Mouse (Mus musculus) CH12.LX (cell line): ENCODE data around the gene Vat1l.

Experiments
- CHD2 ChIP-seq: IDR thresholded peaks from 2 replicates; pipeline ENCODE4 v1.6.1; 2011; ENCODE audit warnings: low read length, improper control_type of control experiment
- CTCF ChIP-seq, 2 experiments: IDR thresholded peaks in 1 of 2; conservative IDR thresholded peaks in 1 of 2; 2 replicates each; pipeline ENCODE4 v1.5.1; 2011 to 2012; ENCODE audit warnings: low read depth in 2 of 2, low read length in 2 of 2, improper control_type of control experiment in 1 of 2, inconsistent platforms in 1 of 2, mild to moderate bottlenecking in 1 of 2, moderate library complexity in 1 of 2
- EP300 ChIP-seq: IDR thresholded peaks from 2 replicates; pipeline ENCODE4 v1.6.1; 2011; ENCODE audit warnings: low read length, improper control_type of control experiment
- POLR2A ChIP-seq: IDR thresholded peaks from 2 replicates; pipeline ENCODE4 v1.6.1; 2011; ENCODE audit warnings: low read depth, mild to moderate bottlenecking, improper control_type of control experiment, low read length
- TCF12 ChIP-seq: IDR thresholded peaks from 2 replicates; pipeline ENCODE4 v1.6.1; 2014; ENCODE audit warnings: low read depth, mild to moderate bottlenecking, inconsistent platforms, low read length, improper control_type of control experiment
- USF2 ChIP-seq: conservative IDR thresholded peaks from 2 replicates; pipeline ENCODE4 v1.6.1; 2011; ENCODE audit warnings: low read depth, low read length, improper control_type of control experiment
- ZMIZ1 ChIP-seq: IDR thresholded peaks from 2 replicates; pipeline ENCODE4 v1.6.1; 2012; ENCODE audit warnings: low read depth, mild to moderate bottlenecking, inconsistent platforms, low read length, improper control_type of control experiment

GRCm38 (mm10) chr8:114369038-114369976 is 163.9 kb downstream of the Vat1l start:
- TF ChIP-seq POLR2A, result no peak
- TF ChIP-seq CTCF (conservative IDR thresholded peaks at IDR 0.05 in 1 of 2, IDR thresholded peaks at IDR 0.05 in 1 of 2; ENCODE audit: low read depth in 2 of 2, low read length in 2 of 2), result peak; percentile 20 to 68; a peak in 3 of 4 replicates
- TF ChIP-seq TCF12, result no peak
- TF ChIP-seq EP300, result no peak
- no peak for TF ChIP-seq ZMIZ1
- TF ChIP-seq CHD2, result no peak
- TF ChIP-seq USF2, result no peak
